Mouse (Mus musculus) ES-CJ7 (cell line): ENCODE measurements around the gene Nrgn.

Source experiments
- DNase-seq: peaks from one replicate; pipeline ENCODE4 v3.0.0; 2011; ENCODE audit warnings: low read depth, low spot score

Gene Nrgn

DNA sequence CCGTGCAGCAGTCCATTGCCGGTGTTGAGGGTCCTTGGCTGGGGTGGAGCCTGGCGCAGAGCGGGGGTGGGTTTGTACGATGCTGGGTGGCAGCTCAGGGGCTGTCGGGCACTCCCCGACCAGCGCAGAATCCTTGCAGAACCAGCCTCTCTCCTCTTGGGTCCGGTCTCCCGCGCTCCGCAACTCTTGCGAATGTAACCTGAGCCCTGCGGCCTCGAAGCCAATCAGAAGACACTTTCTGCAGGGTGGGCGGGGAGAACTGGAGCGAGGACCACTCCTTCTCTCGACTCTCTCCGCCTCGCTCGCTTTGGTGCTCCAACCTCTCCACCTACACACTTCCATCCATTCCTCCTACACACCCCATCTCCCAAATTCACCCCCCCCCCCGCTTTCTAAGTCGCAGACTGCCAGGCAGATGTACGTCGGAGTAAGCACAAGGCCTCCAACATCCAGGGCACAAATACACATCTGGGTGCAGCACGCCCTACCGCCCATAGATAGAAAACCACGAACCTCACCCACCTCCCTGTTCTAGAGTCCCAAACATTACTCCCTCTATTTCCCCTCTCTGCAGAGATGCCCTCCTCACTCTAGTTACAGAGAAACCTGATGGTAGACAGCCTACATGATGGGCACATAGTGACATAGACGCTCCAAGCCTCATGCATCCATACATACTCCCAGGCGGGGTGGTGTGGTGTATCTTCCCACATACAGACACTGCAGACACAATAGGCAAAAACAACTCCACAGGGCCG lies at the start of gene Nrgn:
Nrgn (minus strand) TSS at position 369 of the 758 bp plus-strand sequence.
- DNase-seq, result peak; percentile 91

DNA sequence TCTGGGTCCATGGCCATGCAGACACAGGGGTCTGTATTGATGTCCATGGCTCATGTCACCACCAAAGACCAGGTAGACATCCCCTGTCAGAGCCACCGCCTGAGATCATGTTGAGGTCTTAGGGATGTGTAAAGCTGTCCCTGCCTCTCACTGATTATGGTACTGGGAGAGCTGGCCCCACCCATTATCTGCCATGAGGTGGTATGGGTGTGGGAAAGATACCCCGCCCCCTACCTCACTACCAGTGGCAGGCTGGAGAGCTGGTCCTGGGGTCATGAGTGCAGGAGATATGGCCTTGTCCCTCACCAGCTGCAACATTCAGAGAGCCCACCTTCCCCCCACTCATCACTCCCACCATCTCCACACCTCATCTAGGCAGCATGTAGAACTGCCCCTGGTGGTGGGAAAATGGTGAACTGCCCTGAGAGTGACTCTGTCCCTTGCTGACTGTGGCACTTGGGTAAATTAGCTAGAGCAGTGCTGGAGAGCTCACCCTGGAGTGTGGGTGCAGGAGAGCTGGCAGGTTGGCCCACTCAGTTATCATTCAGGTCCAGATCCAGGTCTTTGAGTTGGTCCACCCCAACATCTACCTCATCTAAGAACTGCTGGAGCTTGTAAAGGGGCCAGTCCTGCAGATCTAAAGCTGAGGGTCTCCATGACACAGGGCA lies 48.0 kb upstream of the Nrgn start:
- DNase-seq, result no peak

DNA sequence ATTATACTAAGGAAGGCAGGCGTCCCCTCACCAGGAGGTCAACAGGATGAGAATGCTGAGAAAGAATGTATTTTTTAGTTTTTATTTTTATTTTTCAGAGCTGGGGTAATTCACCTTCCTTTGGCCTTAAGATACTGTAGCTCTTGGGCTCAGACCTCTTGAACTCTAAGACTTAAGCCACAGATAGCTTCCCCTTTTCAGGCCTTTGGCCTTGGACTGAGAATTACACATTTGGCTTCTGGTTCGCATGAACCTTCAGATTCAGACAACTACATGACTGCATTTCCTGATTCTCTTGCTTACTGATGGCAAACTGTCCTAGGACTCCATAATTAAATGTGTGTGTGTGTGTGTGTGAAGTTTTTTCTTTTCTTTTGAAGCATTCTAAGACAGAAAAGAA lies 45.9 kb upstream of the Nrgn start:
- DNase-seq, result no peak

DNA sequence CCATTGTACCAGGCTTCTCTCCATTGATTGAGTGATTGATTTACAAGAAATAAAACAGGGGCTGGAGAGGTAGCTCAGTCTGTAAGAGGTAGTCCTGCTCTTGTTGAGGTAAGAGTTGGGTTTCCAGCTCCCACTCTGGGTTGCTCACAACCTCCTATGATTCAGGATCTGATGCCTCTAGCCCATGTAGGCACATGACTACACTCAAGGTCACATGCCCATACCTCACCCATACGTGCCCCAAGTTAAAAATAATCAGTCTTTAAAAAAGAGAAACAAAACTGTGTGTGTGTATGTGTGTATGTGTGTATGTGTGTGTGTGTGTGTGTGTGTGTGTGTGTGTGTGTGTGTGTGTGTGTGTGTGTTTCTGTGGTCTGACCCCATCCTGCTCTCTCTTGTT lies 42.9 kb upstream of the Nrgn start:
- no peak for DNase-seq

DNA sequence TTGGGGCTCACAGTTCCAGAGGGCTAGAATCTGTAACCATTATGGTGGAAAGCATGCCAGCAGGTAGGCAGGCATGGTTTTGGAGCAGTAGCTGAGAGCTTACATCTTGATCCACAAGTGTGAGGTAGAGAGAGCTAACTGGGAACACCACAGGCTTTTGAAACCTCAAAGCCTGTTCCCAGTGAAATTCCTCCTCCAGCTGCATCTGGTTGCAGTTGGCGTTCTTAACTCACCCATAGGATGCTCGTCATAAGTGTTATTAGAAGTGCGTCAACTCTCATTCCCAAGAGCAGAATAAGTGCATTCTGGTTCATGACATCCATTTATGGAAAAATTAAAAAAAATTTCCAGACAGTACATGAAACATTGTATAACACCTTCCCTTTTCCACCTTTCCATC lies 41.0 kb upstream of the Nrgn start:
- no peak for DNase-seq

DNA sequence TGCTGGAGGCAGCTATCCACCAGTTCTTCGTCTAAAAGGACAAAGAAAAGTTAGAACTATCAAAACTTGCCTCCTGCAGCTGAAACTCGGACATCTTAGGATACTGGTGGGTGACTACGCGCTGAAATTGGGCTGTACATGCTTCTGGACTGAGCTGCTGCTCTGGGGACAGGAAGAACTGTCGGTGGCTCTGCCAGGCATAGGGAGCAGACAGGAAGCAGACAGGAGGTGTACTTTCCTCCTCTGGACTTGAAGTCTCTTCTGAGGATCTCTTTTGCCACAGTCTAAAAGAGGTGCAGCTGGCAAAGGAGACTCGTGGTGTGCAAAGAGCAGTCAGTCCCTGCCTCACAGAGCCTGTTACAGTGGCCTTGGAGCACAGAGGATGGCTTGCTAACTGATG lies 39.9 kb upstream of the Nrgn start:
- no peak for DNase-seq

DNA sequence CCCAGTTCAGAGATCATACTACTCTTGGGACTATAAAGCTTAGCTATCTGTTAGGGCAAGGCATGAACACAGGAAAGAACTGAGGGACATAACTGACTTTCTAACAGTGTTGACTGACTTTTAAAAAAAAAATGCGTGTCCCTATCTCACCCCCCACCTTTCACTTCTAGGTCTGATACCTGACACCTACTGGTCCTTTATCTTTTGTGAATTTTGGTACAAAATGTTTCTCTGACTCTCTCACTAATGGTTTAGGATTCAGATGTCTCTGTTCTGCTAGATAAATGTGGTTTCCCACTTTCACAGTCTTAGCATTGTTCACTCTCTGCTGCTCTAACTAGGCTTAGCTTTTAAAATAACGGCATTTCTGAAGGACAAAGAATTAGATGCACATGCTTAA lies 39.3 kb upstream of the Nrgn start:
- DNase-seq, result no peak

DNA sequence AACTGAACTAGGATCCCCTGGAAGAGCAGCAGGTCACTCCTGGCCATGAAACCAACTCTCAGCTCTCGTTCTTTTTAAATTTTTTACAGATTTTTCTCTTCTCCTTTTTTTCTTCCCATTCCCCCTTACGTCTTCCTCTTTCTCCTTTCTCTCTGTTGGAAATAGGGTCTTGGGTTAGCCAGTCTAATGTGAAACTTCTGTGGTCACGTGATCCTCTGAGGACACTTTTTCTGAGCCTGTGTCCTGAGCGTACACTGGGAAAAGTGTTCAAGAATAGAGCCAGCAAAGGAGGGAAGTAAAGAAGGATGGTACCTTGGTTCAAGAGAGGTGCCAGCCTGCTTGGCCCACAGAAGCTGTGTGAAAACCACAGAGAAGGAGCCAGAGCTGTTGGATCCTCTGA lies 37.7 kb upstream of the Nrgn start:
- no peak for DNase-seq

DNA sequence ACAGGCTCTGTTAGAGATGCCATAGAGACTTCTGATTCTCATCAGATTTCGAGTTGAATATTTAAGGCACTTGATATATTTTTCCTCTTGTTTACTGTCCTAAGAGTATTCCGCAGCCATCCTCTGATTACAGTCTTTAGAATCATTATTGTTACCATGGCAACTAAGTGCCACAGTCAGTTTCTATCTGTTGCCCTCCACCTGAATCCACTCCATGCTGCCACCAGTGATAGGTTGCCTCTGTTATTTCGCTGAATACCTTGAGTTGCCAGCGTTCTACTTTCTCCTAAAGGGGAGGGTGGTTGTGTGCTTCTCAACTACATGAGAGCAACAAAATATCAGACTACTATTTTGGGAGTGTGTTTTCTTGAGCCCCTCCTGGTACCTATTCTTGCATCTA lies 34.0 kb upstream of the Nrgn start:
- DNase-seq, result no peak

DNA sequence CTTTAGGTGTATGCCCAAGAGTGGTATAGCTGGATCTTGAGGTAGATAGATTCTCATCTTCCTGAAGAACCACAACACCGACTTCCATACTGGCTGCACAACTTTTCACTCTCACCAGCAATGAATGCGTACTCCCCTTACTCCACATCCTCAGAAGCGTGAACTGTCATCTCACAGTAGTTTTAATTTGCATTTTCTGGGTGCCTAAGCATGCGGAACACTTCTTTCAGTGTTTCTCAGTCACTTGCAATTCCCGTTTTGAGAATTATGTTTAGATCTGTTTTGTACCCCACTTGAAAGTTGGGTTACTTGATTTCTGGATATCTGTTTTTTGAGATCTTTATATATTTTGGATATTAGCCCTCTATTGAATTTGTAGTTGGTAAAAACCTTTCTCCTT lies 30.9 kb upstream of the Nrgn start:
- no peak for DNase-seq

DNA sequence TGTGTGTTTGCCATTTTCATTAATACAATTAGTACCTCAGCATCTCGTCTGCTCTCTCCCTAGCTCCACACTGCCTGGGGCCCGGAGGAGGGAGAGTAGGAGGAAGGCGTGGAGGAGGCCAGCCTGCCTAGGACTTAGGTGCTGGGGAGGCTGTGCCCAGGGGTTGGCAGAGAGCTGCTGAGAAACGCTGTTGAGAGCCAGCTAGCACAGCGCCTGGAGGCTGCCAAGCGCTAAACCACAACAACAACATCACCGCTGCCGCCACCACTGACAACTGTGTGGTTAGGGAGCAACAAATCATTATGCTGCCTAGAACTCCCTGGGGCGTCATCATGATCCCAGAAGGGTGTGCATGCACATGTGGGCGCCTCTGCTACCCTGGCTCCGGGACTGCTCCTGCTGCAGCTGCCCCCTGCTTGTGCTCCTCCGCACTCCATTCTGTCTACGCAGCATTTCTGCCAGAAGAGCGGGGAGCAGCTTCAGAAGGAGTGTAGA lies 23.8 kb upstream of the Nrgn start:
- no peak for DNase-seq

DNA sequence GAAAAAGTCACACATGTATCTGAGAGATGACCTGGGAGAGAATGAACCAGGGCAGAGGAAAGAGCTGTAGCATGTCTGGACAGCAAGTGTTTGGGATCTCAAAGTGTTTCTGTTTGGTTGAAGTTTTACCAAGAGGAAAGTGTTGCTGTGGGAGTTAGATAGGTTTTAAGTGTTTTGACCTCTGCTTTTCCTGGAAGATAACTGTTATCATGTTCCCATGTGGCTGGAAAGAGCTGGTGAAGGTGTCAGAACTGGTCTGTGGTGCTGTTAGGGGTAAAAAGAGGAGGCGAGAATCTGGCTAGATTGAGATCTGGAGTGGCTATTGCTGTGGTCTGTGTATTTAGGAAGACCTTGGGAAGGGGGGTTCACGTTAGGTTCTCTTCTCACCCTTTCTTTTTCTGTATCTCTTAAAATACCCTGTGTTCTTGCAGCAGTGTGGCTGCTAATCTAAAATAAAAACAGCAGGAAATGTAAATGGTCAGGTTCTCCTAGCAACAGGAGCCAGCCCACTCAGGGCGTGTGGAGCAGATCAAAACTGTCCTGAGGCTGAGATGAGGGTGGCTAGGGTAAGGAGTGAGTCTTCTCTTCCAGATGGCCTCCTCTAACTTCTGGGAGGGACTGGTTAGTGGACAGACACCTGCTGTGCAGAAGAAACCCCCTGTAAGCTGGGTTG lies 19.6 kb upstream of the Nrgn start:
- DNase-seq, result no peak

DNA sequence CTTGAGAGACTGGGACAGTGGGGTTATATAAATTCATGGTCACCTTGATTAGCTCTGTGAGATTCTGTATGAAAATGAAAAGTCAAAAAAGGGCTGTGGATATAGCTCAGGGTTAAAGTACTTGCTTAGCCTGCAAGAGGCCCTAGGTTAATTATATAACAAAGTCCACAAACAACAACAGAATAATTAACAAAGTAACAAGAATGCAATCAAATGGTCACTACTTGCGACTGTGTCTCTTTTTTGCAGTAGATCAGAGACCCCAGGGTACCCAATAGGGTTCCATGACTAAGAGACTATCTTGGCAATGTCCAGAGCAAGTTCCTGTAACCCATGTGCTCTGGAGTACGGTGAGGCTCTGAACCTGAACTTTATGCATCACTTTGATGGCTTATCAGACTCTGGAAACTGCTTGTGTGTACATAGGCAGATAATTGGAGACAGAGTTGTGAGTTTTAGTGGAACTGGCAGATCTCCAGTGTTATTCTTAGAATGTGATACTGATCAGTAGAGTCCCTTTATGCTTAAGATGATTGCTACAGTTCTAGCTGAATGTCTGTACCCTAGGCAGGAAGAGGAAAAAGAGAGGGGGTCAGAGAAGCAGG lies 16.6 kb upstream of the Nrgn start:
- no peak for DNase-seq

DNA sequence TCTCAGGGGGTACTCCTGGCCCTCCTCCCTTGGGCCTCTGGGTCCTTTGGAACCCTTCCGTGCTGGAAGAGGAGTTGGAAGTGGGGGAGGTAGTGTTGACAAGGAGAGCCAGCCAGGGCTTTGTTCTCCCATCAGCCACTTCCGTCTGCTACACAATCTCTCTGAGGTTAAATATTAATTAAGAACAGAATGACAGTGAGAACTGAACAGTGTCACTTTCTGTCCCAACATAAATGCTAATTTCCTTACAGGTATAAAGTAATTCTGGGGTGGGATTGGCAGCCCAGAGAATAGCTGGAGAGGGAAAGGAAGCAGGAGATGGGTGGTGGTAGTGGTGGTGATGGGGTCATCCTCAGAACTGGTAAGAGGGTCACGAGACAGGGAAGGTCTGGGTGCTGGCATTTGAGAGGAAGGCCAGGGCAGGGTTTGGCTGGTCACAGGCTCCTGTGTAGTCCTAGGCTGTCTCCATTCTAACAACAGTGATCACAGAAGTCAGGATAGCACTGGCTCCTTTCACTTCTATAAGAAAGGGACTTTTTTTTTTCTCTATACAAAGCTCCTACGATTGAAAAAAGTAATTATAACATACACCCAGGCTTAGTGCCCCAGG lies 16.0 kb upstream of the Nrgn start:
- DNase-seq, result no peak

DNA sequence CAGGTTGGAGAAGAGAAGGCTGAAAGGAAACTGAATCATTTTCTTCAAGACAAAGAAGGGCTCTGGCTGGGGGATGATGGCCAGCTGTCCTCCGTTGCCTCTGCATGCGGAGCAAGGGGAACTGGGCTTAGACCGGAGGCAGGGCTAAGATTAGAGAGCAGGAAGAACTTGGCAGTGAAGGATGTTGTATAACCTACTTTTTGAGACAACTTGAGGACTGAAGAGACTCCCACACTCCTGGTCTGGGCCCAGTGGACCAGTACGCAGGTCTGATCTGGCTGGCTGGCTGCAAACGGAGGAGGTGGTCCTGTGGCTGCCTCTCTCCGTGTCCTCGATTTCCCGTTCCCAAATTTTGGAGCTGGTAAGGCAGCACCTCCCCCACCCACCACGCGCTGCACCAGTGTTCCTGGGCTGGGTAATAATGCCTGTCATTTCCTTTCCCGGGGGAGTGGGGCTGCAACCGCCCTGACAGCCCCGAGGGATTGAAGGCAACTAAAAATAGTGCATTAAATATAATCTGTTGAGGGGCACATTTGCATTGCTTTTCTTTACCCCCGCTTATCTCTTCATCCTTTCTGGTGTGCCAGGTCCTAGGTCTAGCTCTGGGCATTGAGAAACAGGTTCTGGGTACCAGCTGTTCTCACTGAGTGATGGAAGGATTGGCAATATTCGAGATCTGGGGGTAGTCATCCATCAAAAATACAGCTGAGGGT lies 15.3 kb upstream of the Nrgn start:
- DNase-seq, result no peak

DNA sequence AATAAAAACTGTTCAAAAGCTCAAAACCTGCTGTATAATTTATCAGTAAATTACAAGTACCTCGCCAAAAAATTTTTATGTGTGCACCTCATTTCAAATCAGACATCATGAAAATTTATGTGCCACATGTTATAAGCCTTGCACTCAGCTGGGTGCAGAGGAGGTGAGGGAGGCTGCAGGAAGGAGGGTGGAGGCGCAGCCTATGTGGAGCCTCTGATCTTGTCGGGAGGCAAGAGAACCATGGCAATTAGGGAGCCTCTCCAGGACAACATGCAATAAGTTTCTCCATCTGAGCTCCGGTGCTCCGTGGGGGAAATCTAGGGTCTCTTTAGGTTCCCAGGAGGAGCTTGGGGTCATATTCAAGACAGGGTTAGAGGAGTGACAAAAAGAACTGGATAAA lies 14.8 kb upstream of the Nrgn start:
- DNase-seq, result no peak

DNA sequence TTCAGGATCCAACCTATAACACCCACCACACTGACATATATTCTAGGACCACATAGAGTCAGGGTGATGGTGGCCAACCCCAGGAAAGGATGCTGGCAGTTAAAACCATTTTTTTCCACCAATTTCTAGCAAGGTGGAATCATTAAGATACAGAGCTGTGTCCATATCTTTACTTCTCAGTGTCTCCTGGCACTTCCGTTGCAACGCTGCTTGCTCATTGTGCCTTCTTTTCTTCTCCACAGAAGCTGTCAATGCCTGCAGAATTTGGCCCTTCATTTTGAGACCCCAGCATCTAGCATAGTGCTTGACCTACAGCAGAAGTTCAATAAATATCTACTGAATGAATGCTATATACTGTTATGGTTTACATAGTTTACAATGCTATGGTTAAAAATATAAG lies 14.3 kb upstream of the Nrgn start:
- DNase-seq, result no peak

DNA sequence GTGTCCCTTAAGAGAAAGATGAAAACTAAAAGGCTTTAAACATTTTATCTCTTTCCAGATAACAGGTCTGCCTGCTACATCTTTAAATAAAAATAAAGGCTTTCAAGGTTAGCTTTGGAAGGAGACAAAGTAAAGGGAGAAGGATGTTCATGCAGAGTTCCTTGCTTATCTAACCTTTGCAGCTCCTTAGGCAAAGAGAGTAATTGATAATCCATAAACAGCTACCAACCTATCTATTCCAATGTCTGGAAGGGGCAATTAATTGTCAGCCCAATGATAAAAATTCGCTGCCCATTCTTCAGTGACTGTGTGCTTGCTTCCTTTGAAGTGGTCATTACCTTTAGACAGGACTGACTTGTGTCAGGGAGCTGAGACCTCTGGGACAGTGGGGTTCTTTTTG lies 11.1 kb upstream of the Nrgn start:
- DNase-seq, result no peak

DNA sequence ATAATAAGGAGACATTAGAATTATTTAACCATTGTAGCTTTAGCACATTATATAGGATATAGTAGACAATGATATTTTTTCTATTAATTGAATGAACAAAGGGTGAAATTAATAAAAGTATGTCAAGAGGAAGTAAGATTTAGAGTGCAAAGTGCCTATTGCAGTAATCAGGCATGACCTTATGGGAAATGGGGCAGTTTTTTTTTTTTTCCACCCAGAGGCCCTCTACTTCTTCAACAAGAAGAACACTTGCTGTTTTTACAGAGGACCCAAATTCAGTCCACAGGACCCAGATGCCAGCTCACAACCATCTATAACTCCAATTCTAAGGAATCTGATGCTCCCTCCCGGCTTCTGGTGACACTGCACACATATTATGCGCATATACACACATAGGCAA lies 7.9 kb upstream of the Nrgn start:
- DNase-seq, result no peak

DNA sequence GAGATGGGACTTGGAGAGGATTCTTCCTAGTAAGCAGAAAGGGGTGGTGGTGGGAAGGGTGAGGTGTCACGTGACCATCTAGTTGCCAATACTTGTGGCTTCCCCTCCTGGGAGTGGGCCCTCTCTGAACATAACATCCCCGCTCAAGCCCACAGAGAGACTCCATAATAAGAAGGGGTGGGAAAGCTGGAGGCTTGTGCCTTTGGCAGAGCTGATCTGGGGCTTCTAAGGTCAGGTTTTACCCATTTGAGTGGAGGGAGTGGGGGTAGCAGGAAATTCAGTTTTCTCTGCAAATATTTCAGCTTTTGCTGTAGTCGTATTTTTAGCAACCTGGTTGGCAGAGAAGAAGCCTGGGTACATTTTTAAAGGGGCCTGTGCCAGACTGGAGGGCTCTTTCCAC lies 3.7 kb upstream of the Nrgn start:
- no peak for DNase-seq
